Mouse (Mus musculus): Measurements from ENCODE around the gene Nxn.

DNA sequence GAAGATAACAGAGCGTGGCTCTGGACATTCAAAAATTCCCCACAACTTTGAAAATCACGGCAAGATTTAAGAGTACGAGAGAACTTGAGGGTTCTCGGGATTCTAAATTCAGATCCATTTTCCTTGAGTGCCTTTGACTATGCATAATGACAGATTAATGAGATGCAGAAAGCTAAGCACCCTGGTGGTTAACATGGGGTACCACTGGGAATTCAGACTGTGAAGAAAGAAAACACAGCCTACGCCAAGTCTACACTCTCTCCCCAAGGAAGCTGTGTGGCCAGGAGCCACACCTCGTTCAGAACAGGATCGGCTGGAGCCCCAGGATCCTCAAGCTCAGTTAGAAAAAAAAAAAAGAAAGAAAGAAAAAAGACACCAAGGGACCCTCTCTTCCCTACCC lies 6.4 kb downstream of the Nxn start:
- no peak for TF ChIP-seq POLR2A (IDR thresholded peaks at IDR 0.05; ENCODE audit: low read depth, low read length)
- TF ChIP-seq CTCF (conservative IDR thresholded peaks at IDR 0.05; ENCODE audit: insufficient read depth, insufficient read length, low read depth, low read length), result no peak

All from kidney, adult 2 months (tissue).